Mouse (Mus musculus) C3H10T1/2 (cell line): Measurements from ENCODE around the gene Olfr212. TPM values are rescaled to one million over a fixed set of nuclear protein-coding genes. Genes with fewer than 3 reads are reported as not detected.

Experiments
- polyA plus RNA-seq, 2 experiments: library from polyadenylated mRNA; unstranded; fragments of >200 nt; fragmentation: generic; extraction: Trizol; gene quantifications; one replicate each; pipeline ENCODE4 v1.2.1; 2012; ENCODE audit warnings: missing spikeins in 2 of 2

The Olfr212 gene
- not detected for polyA plus RNA-seq

DNA sequence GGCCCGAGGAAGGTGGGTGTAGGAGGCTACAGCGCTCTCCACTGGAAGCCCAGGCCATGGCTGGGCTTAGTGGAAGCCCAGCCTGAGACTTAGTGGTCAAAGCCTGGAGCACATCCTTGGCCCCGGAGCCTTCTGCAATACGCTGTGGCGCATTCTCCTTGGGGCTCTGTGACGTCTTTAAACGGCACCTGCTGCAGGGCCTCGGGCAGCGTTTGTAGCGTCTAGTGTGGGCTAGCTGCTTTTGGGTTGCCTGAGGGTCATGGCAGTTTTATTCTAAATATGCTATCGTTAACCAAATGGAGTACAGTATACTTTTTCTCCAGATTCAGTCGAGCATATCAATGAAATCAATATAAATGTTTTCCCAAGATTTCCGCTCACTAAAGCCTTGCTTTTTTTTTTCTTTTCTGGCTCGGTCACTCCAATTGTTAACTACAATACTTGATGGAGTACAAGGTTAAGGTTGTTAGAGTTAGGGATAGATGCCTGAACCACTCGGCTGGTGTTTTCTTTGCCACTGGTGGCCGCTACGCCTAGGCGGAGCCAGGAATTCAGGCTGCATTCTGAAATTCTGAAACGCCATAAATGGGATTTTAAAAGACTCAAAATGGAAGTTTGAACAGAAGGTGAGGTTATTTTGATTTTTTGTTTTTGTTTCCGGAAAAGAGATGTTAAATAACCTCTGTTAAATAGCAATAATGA lies at the start of gene Olfr212:
TSS of gene Olfr212 (plus strand) at position 215 of the 702 bp plus-strand sequence.

DNA sequence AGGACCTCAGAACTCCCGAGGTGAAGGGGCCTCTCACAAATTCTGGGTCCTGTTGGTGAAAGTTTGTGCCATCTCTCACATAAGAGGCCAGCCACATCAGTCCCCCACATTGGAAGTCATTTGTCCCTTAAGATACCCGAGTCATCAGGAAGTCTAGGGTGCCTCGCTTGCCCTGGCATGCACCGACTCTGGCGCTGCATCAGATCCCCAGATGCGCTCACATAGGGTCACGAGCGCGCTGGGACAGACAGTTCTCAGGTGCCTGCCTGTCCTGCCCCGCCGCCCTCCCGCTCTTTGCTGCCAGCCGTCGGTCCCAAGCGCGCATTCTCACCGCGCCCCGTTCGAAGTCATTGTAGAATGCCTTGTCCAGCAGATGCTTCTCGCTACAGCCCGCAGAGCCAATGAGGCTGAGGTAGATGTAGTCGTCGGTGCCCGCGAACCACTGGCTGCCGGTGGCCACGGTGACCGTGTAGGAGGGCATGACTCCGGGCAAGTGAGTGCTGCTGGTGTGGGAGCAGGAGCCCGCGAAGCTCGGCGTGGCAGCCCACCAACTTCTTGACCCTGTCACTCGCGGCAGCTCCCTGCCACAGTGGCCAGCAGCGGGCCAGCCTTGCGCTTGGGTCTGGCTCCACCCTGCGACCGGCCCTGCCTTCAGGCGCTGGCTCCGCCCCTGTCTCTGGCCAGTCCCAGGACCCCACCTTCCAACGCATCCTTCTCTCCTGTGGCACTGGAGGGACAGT lies 45.6 kb upstream of the Olfr212 start, which contains the start of gene Alox5:
TSS of gene Alox5 (minus strand) at position 635 of the 740 bp plus-strand sequence.

DNA sequence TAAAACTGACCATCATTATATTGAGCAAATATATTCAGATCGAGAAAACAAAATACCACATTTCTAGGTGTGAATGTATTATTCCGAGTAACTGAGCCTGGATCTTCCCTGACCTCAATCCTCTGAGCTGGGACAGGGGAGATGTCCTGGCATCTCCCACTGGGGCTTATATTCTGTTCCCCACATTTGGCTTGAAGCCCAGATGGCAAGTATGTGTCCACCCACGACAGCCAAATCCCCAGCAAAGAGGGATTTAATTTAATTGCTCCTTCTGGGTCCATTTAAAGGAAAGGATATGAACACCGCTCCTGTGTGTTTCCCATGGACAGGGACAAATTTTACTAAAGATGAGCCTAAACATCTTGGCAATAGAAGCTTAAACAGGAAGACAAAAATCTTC lies 17.5 kb upstream of the Olfr212 start, which contains the start of gene Olfr211:
TSS of gene Olfr211 (plus strand) at position 301 of the 400 bp plus-strand sequence.

DNA sequence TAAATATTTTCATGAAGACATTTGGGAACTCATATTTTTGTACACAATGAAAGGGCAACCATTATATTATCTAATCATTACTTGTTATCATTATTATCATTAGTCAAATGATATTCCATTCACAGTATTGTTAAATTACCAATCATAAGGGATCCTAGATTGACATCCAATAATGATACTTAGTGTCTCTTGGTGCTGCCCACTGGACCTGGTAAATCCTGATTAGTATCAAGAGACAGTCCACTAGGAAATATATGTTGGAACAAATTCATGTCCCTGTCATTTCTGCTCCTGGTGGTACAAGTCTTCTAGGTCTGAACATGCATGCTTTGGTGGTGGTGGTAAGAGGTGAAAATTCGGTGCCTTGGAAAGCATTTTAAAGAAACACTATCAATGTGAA lies 31.8 kb downstream of the Olfr212 start, which contains the start of gene Olfr213:
TSS of gene Olfr213 (plus strand) at position 301 of the 400 bp plus-strand sequence.

DNA sequence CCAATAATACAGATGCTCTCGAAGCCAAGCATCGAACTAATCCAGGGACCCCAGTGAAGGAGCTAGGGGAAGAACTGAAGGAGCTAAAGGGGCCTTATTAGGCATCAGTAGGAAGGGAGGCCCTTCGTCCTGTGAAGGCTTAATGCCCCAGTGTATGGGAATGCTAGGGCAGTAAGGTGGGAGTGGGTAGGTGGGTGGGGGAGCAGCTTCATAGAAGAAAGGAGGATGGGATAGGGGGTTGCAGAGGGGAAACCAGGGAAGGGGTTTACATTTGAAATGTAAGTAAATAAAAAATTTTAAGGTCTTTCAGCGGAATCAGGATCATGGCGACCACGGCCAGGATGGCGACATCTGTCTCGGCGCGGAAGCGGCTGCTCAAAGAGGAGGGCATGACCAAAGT lies 44.5 kb downstream of the Olfr212 start, which contains the start of gene Gm5580:
TSS of gene Gm5580 (plus strand) at position 301 of the 400 bp plus-strand sequence.

DNA sequence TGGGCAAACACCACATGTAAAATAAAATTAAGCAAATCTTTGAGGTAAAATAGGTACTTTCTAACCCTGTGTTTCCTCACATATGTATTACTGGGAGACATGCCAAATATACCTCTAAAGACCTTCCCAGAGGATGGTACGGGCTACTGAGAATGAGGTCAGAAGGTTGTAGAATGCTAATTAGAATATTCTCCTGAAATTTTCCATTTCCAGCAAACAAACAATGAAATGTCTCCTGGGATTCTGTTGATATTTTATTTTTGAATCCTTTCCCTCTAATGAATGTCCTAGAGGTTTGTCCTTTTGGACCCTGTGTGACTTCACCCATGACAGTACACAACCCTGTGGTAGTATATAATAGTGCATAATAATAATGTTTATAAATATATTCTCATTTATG lies 47.6 kb downstream of the Olfr212 start, which contains the start of gene Olfr214:
TSS of gene Olfr214 (plus strand) at position 301 of the 400 bp plus-strand sequence.

Other genes with a start within 250 kb of the Olfr212 start
- gene Zfand4, start 242.3 kb upstream of the Olfr212 start, polyA plus RNA-seq = 1 to 10 TPM in 1 of 2 experiments, under 1 TPM in 1; 0.26 to 1.5 TPM
- gene March8, start 168.5 kb upstream of the Olfr212 start, polyA plus RNA-seq = 10 to 100 TPM in 1 of 2 experiments, 1 to 10 TPM in 1; 2.6 to 20.2 TPM
- gene Alox5, start 45.3 kb upstream of the Olfr212 start, polyA plus RNA-seq = not detected
- gene Olfr211, start 17.4 kb upstream of the Olfr212 start, polyA plus RNA-seq = not detected
- gene Olfr213, start 31.9 kb downstream of the Olfr212 start, polyA plus RNA-seq = not detected
- under 1 TPM; 0.33 to 0.67 TPM for gene Gm5580, start 44.6 kb downstream of the Olfr212 start, polyA plus RNA-seq
- not detected for gene Olfr214, start 47.7 kb downstream of the Olfr212 start, polyA plus RNA-seq
- not detected for gene Olfr215, start 77.7 kb downstream of the Olfr212 start, polyA plus RNA-seq
- not detected for gene Zfp422, start 122.5 kb downstream of the Olfr212 start, polyA plus RNA-seq
- 1 to 10 TPM in 1 of 2 experiments, under 1 TPM in 1; 0.42 to 5.5 TPM for gene Depp1, start 144.1 kb downstream of the Olfr212 start, polyA plus RNA-seq
- under 1 TPM; 0.01 to 0.12 TPM for gene Rassf4, start 167.4 kb downstream of the Olfr212 start, polyA plus RNA-seq
- gene Tmem72, start 210.4 kb downstream of the Olfr212 start, polyA plus RNA-seq = under 1 TPM; under 0.01 to 0.02 TPM